Mouse (Mus musculus): ENCODE measurements at regions not wholly inside any gene's neighbourhood (a gene's known extent, or its start where the extent isn't known, plus 50 kb on each side); places are given as distances from the start of the nearest gene placed in this dataset.

DNA sequence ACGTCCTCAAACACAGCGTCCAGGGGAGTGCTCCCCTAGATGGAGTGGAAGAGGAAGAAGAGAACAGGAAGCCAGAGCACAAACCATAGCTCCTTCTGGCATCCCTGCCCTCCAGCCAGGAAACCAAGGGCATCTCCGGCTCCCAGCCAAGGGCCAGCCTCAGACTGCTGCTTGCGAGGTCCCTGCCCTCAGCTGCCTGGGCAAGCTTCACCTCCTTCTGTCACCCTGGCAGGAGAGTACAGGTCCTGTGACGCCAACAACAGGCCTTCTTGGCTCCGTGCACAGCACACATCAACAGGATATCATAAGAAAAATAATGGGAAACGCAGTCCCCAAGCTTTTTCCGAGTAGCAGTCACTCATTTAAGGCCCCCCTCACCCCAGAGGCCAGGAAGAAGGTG, 212.9 kb upstream of the Mocs1 start:
- H3K36me3 ChIP-seq (ENCODE audit: control insufficient read depth, insufficient read depth, low read length): no peaks in the 10 kb centered on the region
- no peak overlapping the region for H3K27ac ChIP-seq (ENCODE audit: control insufficient read depth, insufficient read depth, low read depth, low read length)
- H3K4me1 ChIP-seq (ENCODE audit: control insufficient read depth, insufficient read depth, low read length): no peaks in the 10 kb centered on the region
- no peak for TF ChIP-seq CTCF (IDR thresholded peaks at IDR 0.05; ENCODE audit: control insufficient read depth, insufficient read depth, insufficient replicate concordance, low read depth, low read length)
- no peak for TF ChIP-seq POLR2A (IDR thresholded peaks at IDR 0.05; ENCODE audit: control insufficient read depth, low read depth, low read length)
- H3K27me3 ChIP-seq (ENCODE audit: control insufficient read depth, insufficient read depth, low read length): no peaks in the 10 kb centered on the region
- H3K4me3 ChIP-seq (ENCODE audit: control insufficient read depth, low read depth, low read length): no peak overlapping the region

GRCm38 (mm10) chr17:49219512-49220197, 208.5 kb upstream of the Mocs1 start:
- TF ChIP-seq CTCF (IDR thresholded peaks at IDR 0.05; ENCODE audit: control insufficient read depth, insufficient read depth, insufficient replicate concordance, low read depth, low read length): no peak
- TF ChIP-seq POLR2A (IDR thresholded peaks at IDR 0.05; ENCODE audit: control insufficient read depth, low read depth, low read length): no peak
- Histone ChIP-seq H3K27me3 (ENCODE audit: control insufficient read depth, insufficient read depth, low read length) (no peaks in the 10 kb centered on the region), H3K36me3 (ENCODE audit: control insufficient read depth, insufficient read depth, low read length) (no peaks in the 10 kb centered on the region), H3K4me3 (ENCODE audit: control insufficient read depth, low read depth, low read length) (no peak overlapping the region), H3K4me1 (ENCODE audit: control insufficient read depth, insufficient read depth, low read length) (no peaks in the 10 kb centered on the region), H3K27ac (ENCODE audit: control insufficient read depth, insufficient read depth, low read depth, low read length) (no peak overlapping the region)

GRCm38 (mm10) chr17:49223212-49223611, 204.9 kb upstream of the Mocs1 start:
- Histone ChIP-seq H3K27ac (ENCODE audit: control insufficient read depth, insufficient read depth, low read depth, low read length) (no peak overlapping the region), H3K4me1 (ENCODE audit: control insufficient read depth, insufficient read depth, low read length) (no peaks in the 10 kb centered on the region), H3K4me3 (ENCODE audit: control insufficient read depth, low read depth, low read length) (no peak overlapping the region), H3K36me3 (ENCODE audit: control insufficient read depth, insufficient read depth, low read length) (no peaks in the 10 kb centered on the region), H3K27me3 (ENCODE audit: control insufficient read depth, insufficient read depth, low read length) (no peaks in the 10 kb centered on the region)
- no peak for TF ChIP-seq POLR2A (IDR thresholded peaks at IDR 0.05; ENCODE audit: control insufficient read depth, low read depth, low read length)
- TF ChIP-seq CTCF (IDR thresholded peaks at IDR 0.05; ENCODE audit: control insufficient read depth, insufficient read depth, insufficient replicate concordance, low read depth, low read length): no peak

DNA sequence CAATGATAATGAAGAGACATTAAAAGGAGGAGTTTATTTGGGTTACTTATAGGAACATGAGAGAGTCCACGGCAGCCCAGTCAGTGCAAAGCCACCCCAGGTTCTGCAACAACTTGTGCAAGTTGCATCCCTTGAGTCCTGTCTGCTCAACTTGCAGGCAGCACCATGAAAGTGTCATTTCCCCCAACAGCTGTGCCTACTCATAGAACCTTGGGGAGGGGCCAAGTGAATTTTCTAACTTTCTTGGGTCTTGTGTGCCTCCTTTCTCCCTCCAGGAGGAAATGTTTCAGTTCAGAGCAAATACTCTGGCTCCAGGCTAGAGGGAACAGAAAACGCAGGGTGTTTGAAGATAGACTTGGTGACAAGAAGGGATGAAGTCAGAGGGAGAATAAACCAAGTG, 204.5 kb upstream of the Mocs1 start:
- Histone ChIP-seq H3K27ac (ENCODE audit: control insufficient read depth, insufficient read depth, low read depth, low read length) (no peak overlapping the region), H3K4me3 (ENCODE audit: control insufficient read depth, low read depth, low read length) (no peak overlapping the region), H3K36me3 (ENCODE audit: control insufficient read depth, insufficient read depth, low read length) (no peaks in the 10 kb centered on the region), H3K4me1 (ENCODE audit: control insufficient read depth, insufficient read depth, low read length) (no peaks in the 10 kb centered on the region), H3K27me3 (ENCODE audit: control insufficient read depth, insufficient read depth, low read length) (no peaks in the 10 kb centered on the region)
- TF ChIP-seq POLR2A (IDR thresholded peaks at IDR 0.05; ENCODE audit: control insufficient read depth, low read depth, low read length) (no peak), CTCF (IDR thresholded peaks at IDR 0.05; ENCODE audit: control insufficient read depth, insufficient read depth, insufficient replicate concordance, low read depth, low read length) (no peak)

GRCm38 (mm10) chr17:49225255-49226015, 202.7 kb upstream of the Mocs1 start:
- Histone ChIP-seq H3K4me1 (ENCODE audit: control insufficient read depth, insufficient read depth, low read length) (no peaks in the 10 kb centered on the region), H3K4me3 (ENCODE audit: control insufficient read depth, low read depth, low read length) (no peak overlapping the region), H3K27ac (ENCODE audit: control insufficient read depth, insufficient read depth, low read depth, low read length) (no peak overlapping the region), H3K36me3 (ENCODE audit: control insufficient read depth, insufficient read depth, low read length) (no peaks in the 10 kb centered on the region), H3K27me3 (ENCODE audit: control insufficient read depth, insufficient read depth, low read length) (no peaks in the 10 kb centered on the region)
- TF ChIP-seq CTCF (IDR thresholded peaks at IDR 0.05; ENCODE audit: control insufficient read depth, insufficient read depth, insufficient replicate concordance, low read depth, low read length): no peak
- no peak for TF ChIP-seq POLR2A (IDR thresholded peaks at IDR 0.05; ENCODE audit: control insufficient read depth, low read depth, low read length)

GRCm38 (mm10) chr17:49226016-49226400, 202.2 kb upstream of the Mocs1 start:
- no peaks in the 10 kb centered on the region for H3K4me1 ChIP-seq (ENCODE audit: control insufficient read depth, insufficient read depth, low read length)
- no peaks in the 10 kb centered on the region for H3K36me3 ChIP-seq (ENCODE audit: control insufficient read depth, insufficient read depth, low read length)
- no peak for TF ChIP-seq POLR2A (IDR thresholded peaks at IDR 0.05; ENCODE audit: control insufficient read depth, low read depth, low read length)
- no peak for TF ChIP-seq CTCF (IDR thresholded peaks at IDR 0.05; ENCODE audit: control insufficient read depth, insufficient read depth, insufficient replicate concordance, low read depth, low read length)
- H3K27ac ChIP-seq (ENCODE audit: control insufficient read depth, insufficient read depth, low read depth, low read length): no peak overlapping the region
- H3K27me3 ChIP-seq (ENCODE audit: control insufficient read depth, insufficient read depth, low read length): no peaks in the 10 kb centered on the region
- no peak overlapping the region for H3K4me3 ChIP-seq (ENCODE audit: control insufficient read depth, low read depth, low read length)

- H3K27ac ChIP-seq (ENCODE audit: control insufficient read depth, insufficient read depth, low read depth, low read length): no peak overlapping the region
- no peaks in the 10 kb centered on the region for H3K4me1 ChIP-seq (ENCODE audit: control insufficient read depth, insufficient read depth, low read length)
- no peaks in the 10 kb centered on the region for H3K36me3 ChIP-seq (ENCODE audit: control insufficient read depth, insufficient read depth, low read length)
- H3K4me3 ChIP-seq (ENCODE audit: control insufficient read depth, low read depth, low read length): no peak overlapping the region
- H3K27me3 ChIP-seq (ENCODE audit: control insufficient read depth, insufficient read depth, low read length): no peaks in the 10 kb centered on the region
- TF ChIP-seq POLR2A (IDR thresholded peaks at IDR 0.05; ENCODE audit: control insufficient read depth, low read depth, low read length) (no peak), CTCF (IDR thresholded peaks at IDR 0.05; ENCODE audit: control insufficient read depth, insufficient read depth, insufficient replicate concordance, low read depth, low read length) (no peak)
Observed at GRCm38 (mm10) chr17:49231287-49231686, 196.9 kb upstream of the Mocs1 start.

Data from testis, adult 2 months (tissue).